Mouse (Mus musculus): ENCODE measurements around the gene Srebf1.

DNA sequence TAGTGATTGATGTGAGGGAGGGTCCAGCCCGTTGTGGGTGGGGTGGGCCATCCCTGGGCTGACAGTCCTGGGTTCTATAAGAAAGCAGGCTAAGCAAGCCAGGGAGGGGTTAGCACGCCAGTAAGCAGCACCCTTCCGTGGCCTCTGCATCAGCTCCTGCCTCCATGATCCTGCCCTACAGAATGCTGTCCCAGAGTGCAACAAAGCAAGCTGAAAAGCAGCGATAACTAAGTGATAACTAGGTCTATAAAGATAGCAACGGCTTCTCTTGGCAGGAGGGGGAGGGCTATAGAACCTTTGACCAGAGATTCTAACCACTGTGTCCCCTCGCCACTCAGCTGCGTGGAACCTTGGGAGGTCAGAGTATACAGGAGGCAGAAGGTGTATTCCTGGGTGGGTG, 4.9 kb downstream of the Srebf1 start:
- TF ChIP-seq CTCF (conservative IDR thresholded peaks at IDR 0.05 in 1 of 2, IDR thresholded peaks at IDR 0.05 in 1 of 2; ENCODE audit: low read depth in 2 of 2, low read length in 2 of 2), result no peak
- no peak for TF ChIP-seq HCFC1 (IDR thresholded peaks at IDR 0.05; ENCODE audit: low read depth, low read length)
- TF ChIP-seq MAX (IDR thresholded peaks at IDR 0.05; ENCODE audit: low read length), result no peak
- no peak for TF ChIP-seq POLR2A (IDR thresholded peaks at IDR 0.05; ENCODE audit: low read depth, low read length)
- no peak for TF ChIP-seq NRF1 (IDR thresholded peaks at IDR 0.05; ENCODE audit: low read depth, low read length)
- no peak for TF ChIP-seq MXI1 (IDR thresholded peaks at IDR 0.05; ENCODE audit: low read depth, low read length)
- TF ChIP-seq MAFK (IDR thresholded peaks at IDR 0.05; ENCODE audit: insufficient replicate concordance, low read length), result no peak
- no peak for TF ChIP-seq ZMIZ1 (IDR thresholded peaks at IDR 0.05; ENCODE audit: low read depth, low read length)

All from CH12.LX (cell line).